Comparison of ENCODE assay signal across 8 mouse cellular contexts in the genomic region with DNA sequence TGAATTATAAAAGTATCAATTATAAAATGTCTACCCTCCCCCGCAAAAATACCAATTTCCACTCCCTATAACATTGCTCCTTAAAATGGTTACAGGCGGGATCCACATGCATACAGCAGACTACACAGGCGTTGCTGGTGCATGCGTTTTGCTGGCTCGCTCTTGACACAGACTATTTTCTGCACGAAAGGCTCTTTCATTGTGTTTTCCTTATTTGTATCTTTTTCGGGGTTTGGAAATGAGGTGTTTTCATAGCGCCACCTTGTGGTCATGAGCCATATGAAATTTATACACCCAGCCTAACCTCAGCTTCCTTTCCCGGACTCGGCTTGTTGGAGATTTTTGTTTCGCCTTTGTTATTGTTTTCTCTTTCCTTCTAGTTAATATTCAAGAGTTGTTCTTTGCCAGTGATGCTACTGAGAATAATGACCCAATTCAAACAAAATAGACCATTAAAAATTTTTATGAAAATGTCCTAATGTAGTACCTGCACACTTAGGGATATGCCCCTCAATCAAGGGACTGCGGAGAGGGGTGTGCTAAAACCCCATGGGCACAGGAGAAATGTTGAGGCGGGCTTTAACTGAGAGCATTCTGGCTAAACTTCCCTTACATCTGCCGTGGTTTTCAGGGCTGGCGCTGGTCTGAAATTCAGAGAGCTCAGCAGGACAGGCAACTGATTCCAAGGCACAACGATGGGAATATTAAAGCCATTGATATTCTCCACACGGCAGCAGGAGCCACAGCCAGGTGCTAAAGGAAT. TPM values are rescaled to one million over a fixed set of nuclear protein-coding genes. Genes with fewer than 3 reads are reported as not detected.
A peak's percentile ranks its signal among the peaks of the same experiment; 100 is the strongest.
DNase-seq lines count a peak whose midpoint lies in the region; ATAC-seq and TF ChIP-seq lines count a peak whose summit lies in the region.

No protein-coding gene starts in this region.

- TF ChIP-seq POLR2A in lung, adult 2 months (IDR thresholded peaks at IDR 0.05; ENCODE audit: borderline replicate concordance, extremely low read depth, low read depth, low read length) = no peak

- H3K4me1 ChIP-seq in hindbrain, embryonic 12.5 days = peaks cover 9% of the 10 kb centered on the region
- H3K4me1 ChIP-seq in lung, adult 2 months (ENCODE audit: control insufficient read depth, insufficient read depth, low read length) = peaks cover 5% of the 10 kb centered on the region

- H3K36me3 ChIP-seq in hindbrain, embryonic 12.5 days = no peaks in the 10 kb centered on the region

- peak; percentile 32; the same call in 1 of the 2 replicates for TF ChIP-seq CTCF in lung, adult 2 months (IDR thresholded peaks at IDR 0.05; ENCODE audit: insufficient read depth, low read length)

- H3K4me3 ChIP-seq in hindbrain, embryonic 12.5 days = no peak overlapping the region
- H3K4me3 ChIP-seq in lung, adult 2 months (replicated peaks; ENCODE audit: extremely low read depth, low read depth, low read length) = no peak overlapping the region

- no peaks in the 10 kb centered on the region for H3K9me3 ChIP-seq in hindbrain, embryonic 12.5 days (replicated peaks)

- H3K27me3 ChIP-seq in hindbrain, embryonic 12.5 days = no peaks in the 10 kb centered on the region

- no peak overlapping the region; the same call in 1 of the 2 replicates for H3K9ac ChIP-seq in hindbrain, embryonic 12.5 days

- peak; percentile 91 for DNase-seq in NIH3T3 (ENCODE audit: low read depth)
- peak; percentile 63 for DNase-seq in cerebellum, adult 8-10 months
- DNase-seq in frontal cortex, postnatal 10 days (ENCODE audit: low spot score in 2 of 2) = peak; percentile 57 to 73
- peak; percentile 88 for DNase-seq in layer of hippocampus, adult 9-10 months (ENCODE audit: low spot score)
- peak; percentile 53 for DNase-seq in lung, adult 2 months
- DNase-seq in thymus, postnatal 25 days = peak; percentile 73

- ATAC-seq in hindbrain, embryonic 12.5 days (ENCODE audit: low FRiP score) = peak; percentile 86
- ATAC-seq in neutrophil, adult 5-6 weeks (ENCODE audit: extremely low read depth, insufficient number of reproducible peaks, low FRiP score, poor library complexity, severe bottlenecking) = 0 out of 2 replicates have a peak, but pooled peaks have one; percentile 59

- H3K4me2 ChIP-seq in hindbrain, embryonic 12.5 days (replicated peaks) = peak overlapping the region; percentile 38

- no peak overlapping the region for H3K27ac ChIP-seq in hindbrain, embryonic 12.5 days

- 24% methylated on average over 17 of the region's 17 CpGs for WGBS in hindbrain, embryonic 12.5 days
- WGBS in lung, adult 2 months = 24% methylated on average over 17 of the region's 17 CpGs

RNA-seq across cellular contexts. Expression of gene Cd180, which starts 48.4 kb away (rescaled TPM):
- polyA plus RNA-seq in hindbrain, embryonic 12.5 days (2016; fragmentation: Nextera tagmentation; extraction: Ambion mirVana) = 0.44 and 0.79 TPM in 2 replicates
- polyA plus RNA-seq in lung, adult 2 months (2012; rRNA removed) = 2.8 and 3.9 TPM in 2 replicates
- total RNA-seq in neutrophil, adult 5-6 weeks (2017) = 65.2 and 80.5 TPM in 2 replicates
